Comparison of ENCODE assay signal across 20 mouse cellular contexts in genomic region chr3:66254504-66255105, GRCm38 (mm10). TPM values are rescaled to one million over a fixed set of nuclear protein-coding genes. Genes with fewer than 3 reads are reported as not detected.
DNase-seq lines count a peak whose midpoint lies in the region; ATAC-seq and TF ChIP-seq lines count a peak whose summit lies in the region.
"Had no signal": no experiment of that assay in that cellular context is flagged by ENCODE, and none has a peak within 500 bp of the region (broad histone marks: within the 10 kb centered on the region; RNA-seq: fewer than 3 reads in every experiment).

No protein-coding gene starts in this region.

- no peak for TF ChIP-seq CTCF in left cerebral cortex, adult 2 months (IDR thresholded peaks at IDR 0.05)
- no peak for TF ChIP-seq CTCF in brain, embryonic 14.5 days (IDR thresholded peaks at IDR 0.05; ENCODE audit: borderline replicate concordance, extremely low read depth, insufficient read depth, insufficient read length)

- intact Hi-C loops in left cerebral cortex, postnatal 25 days (cut with DNase I): no loop called here
- intact Hi-C loops in left cerebral cortex, adult 2 months (cut with DNase I): no loop called here

- peaks cover 6% of the 10 kb centered on the region; the same call in 1 of the 2 replicates for H3K4me1 ChIP-seq in forebrain, embryonic 15.5 days
- no peaks in the 10 kb centered on the region for H3K4me1 ChIP-seq in forebrain, embryonic 11.5 days (replicated peaks; ENCODE audit: control insufficient read depth, insufficient read depth, low read length)
- H3K4me1 ChIP-seq: embryonic facial prominence, embryonic 13.5 days; midbrain, embryonic 12.5 days had no signal

- H3K9ac ChIP-seq in forebrain, embryonic 15.5 days (replicated peaks): no peak overlapping the region
- no peak overlapping the region for H3K9ac ChIP-seq in forebrain, embryonic 11.5 days (ENCODE audit: low read length)
- H3K9ac ChIP-seq: embryonic facial prominence, embryonic 13.5 days; heart, embryonic 15.5 days; liver, postnatal 0 days; midbrain, embryonic 12.5 days had no signal

- ATAC-seq in forebrain, embryonic 15.5 days (replicated peaks): peak; percentile 35; the same call in 1 of the 2 replicates
- ATAC-seq in forebrain, embryonic 11.5 days (replicated peaks; ENCODE audit: low FRiP score): no peak
- no peak for ATAC-seq in granulocyte monocyte progenitor cell, adult 5-6 weeks (replicated peaks; ENCODE audit: poor library complexity, severe bottlenecking)
- ATAC-seq: liver, postnatal 0 days had no signal

- no peaks in the 10 kb centered on the region for H3K9me3 ChIP-seq in forebrain, embryonic 15.5 days
- no peaks in the 10 kb centered on the region for H3K9me3 ChIP-seq in forebrain, embryonic 11.5 days (ENCODE audit: control insufficient read depth, low read length)
- H3K9me3 ChIP-seq: embryonic facial prominence, embryonic 13.5 days; heart, embryonic 15.5 days; midbrain, embryonic 12.5 days had no signal

- TF ChIP-seq POLR2A in brain, embryonic 14.5 days (IDR thresholded peaks at IDR 0.05; ENCODE audit: borderline replicate concordance, extremely low read depth, insufficient read depth, insufficient read length, poor library complexity, severe bottlenecking): no peak

- no peaks in the 10 kb centered on the region for H3K36me3 ChIP-seq in forebrain, embryonic 15.5 days
- no peaks in the 10 kb centered on the region for H3K36me3 ChIP-seq in forebrain, embryonic 11.5 days (ENCODE audit: control insufficient read depth, insufficient read depth, low read length)
- H3K36me3 ChIP-seq: embryonic facial prominence, embryonic 13.5 days; heart, embryonic 15.5 days; midbrain, embryonic 12.5 days had no signal

- no peak for DNase-seq in forebrain, embryonic 11.5 days (ENCODE audit: low spot score)
- DNase-seq in left cerebral cortex, postnatal 25 days (ENCODE audit: low spot score in 2 of 2): peak; percentile 12 to 40
- DNase-seq in left cerebral cortex, adult 2 months (ENCODE audit: extremely low spot score in 1 of 2, low spot score in 2 of 2): no peak
- peak; percentile 71 for DNase-seq in brain, embryonic 14.5 days (ENCODE audit: low read depth)
- peak; percentile 54 to 79 for DNase-seq in cerebellum, postnatal 14 days
- no peak for DNase-seq in thymus, postnatal 0 days (ENCODE audit: low spot score)
- DNase-seq: kidney, adult 8-10 months; kidney, postnatal 36 days; liver, postnatal 0 days; lung, postnatal 4 days; retina, postnatal 1 day had no signal

- no peaks in the 10 kb centered on the region for H3K27me3 ChIP-seq in forebrain, embryonic 15.5 days
- H3K27me3 ChIP-seq in forebrain, embryonic 11.5 days (ENCODE audit: control insufficient read depth, insufficient read depth, low read length): no peaks in the 10 kb centered on the region
- H3K27me3 ChIP-seq: embryonic facial prominence, embryonic 13.5 days; heart, embryonic 15.5 days; midbrain, embryonic 12.5 days had no signal

- no peak overlapping the region for H3K4me3 ChIP-seq in forebrain, embryonic 15.5 days
- no peak overlapping the region for H3K4me3 ChIP-seq in forebrain, embryonic 11.5 days (ENCODE audit: low read depth, low read length)
- no peak overlapping the region for H3K4me3 ChIP-seq in left cerebral cortex, adult 2 months
- H3K4me3 ChIP-seq: embryonic facial prominence, embryonic 13.5 days; heart, embryonic 15.5 days; midbrain, embryonic 12.5 days; myocyte had no signal

- H3K27ac ChIP-seq in forebrain, embryonic 15.5 days (replicated peaks): no peak overlapping the region; the same call in 1 of the 2 replicates
- H3K27ac ChIP-seq in forebrain, embryonic 11.5 days (ENCODE audit: low read depth, low read length): no peak overlapping the region
- H3K27ac ChIP-seq in left cerebral cortex, adult 2 months: no peak overlapping the region
- H3K27ac ChIP-seq: embryonic facial prominence, embryonic 13.5 days; heart, embryonic 15.5 days; midbrain, embryonic 12.5 days had no signal

- 56% methylated on average over 9 of the region's 9 CpGs for WGBS in forebrain, embryonic 15.5 days
- 84% methylated on average over 9 of the region's 9 CpGs for WGBS in forebrain, embryonic 11.5 days

- no peak overlapping the region for H3K4me2 ChIP-seq in forebrain, embryonic 15.5 days (replicated peaks)
- H3K4me2 ChIP-seq in forebrain, embryonic 11.5 days (ENCODE audit: low read depth, low read length, severe bottlenecking): no peak overlapping the region
- H3K4me2 ChIP-seq: embryonic facial prominence, embryonic 13.5 days; heart, embryonic 15.5 days; midbrain, embryonic 12.5 days had no signal

RNA-seq across cellular contexts. Expression of gene Ptx3, which starts 34.9 kb away (rescaled TPM):
- polyA plus RNA-seq in forebrain, embryonic 15.5 days (2015; fragmentation: Nextera tagmentation; extraction: Ambion mirVana): 19.3 and 21.9 TPM in 2 replicates
- polyA plus RNA-seq in forebrain, embryonic 11.5 days (2014; fragmentation: Nextera tagmentation; extraction: Ambion mirVana): 40.7 and 50.6 TPM in 2 replicates
- total RNA-seq in left cerebral cortex, postnatal 25 days (2021): under 1 TPM; 0.34 to 0.55 TPM
- under 1 TPM; 0.41 to 0.47 TPM for total RNA-seq in left cerebral cortex, adult 2 months (2021)
- polyA plus RNA-seq in brain, embryonic 14.5 days (2012; rRNA removed): 13.4 and 19.2 TPM in 2 replicates
- total RNA-seq in granulocyte monocyte progenitor cell, adult 5-6 weeks (2014; fragmentation: Nextera tagmentation): not detected in 2 replicates
- 0.39 TPM in 1 of 2 replicates, not detected in the other for total RNA-seq in granulocyte monocyte progenitor cell, adult 5-6 weeks (2017)
- 0.16 and 0.23 TPM in 2 replicates for polyA plus RNA-seq in thymus, postnatal 0 days (2015; fragmentation: Nextera tagmentation; extraction: Ambion mirVana)
- total RNA-seq: common myeloid progenitor, adult 5-6 weeks; neutrophil, adult 5-6 weeks had no signal

RNA-seq across cellular contexts. Expression of gene Veph1, which starts 42.0 kb away (rescaled TPM):
- polyA plus RNA-seq in forebrain, embryonic 15.5 days (2015; fragmentation: Nextera tagmentation; extraction: Ambion mirVana): 10.2 and 11.7 TPM in 2 replicates
- 17.7 and 23.2 TPM in 2 replicates for polyA plus RNA-seq in forebrain, embryonic 11.5 days (2014; fragmentation: Nextera tagmentation; extraction: Ambion mirVana)
- under 1 TPM in 1 of 2 experiments, not detected in 1; 0.14 TPM for total RNA-seq in left cerebral cortex, postnatal 25 days (2021)
- not detected for total RNA-seq in left cerebral cortex, adult 2 months (2021)
- polyA plus RNA-seq in brain, embryonic 14.5 days (2012; rRNA removed): 2.1 and 3.3 TPM in 2 replicates
- not detected in 2 replicates for total RNA-seq in granulocyte monocyte progenitor cell, adult 5-6 weeks (2014; fragmentation: Nextera tagmentation)
- not detected in 2 replicates for total RNA-seq in granulocyte monocyte progenitor cell, adult 5-6 weeks (2017)
- 0.03 TPM in 1 of 2 replicates, not detected in the other for polyA plus RNA-seq in thymus, postnatal 0 days (2015; fragmentation: Nextera tagmentation; extraction: Ambion mirVana)
- total RNA-seq: common myeloid progenitor, adult 5-6 weeks; neutrophil, adult 5-6 weeks had no signal
- polyA plus RNA-seq: C2C12; liver, postnatal 0 days; myocyte had no signal

Comparison
In these comparisons a context has a peak if more than half of its experiments do, and no peak if none do; other contexts are left out.
1. DNase-seq: peak in left cerebral cortex, postnatal 25 days (2 of 2), brain, embryonic 14.5 days (single experiment) and cerebellum, postnatal 14 days (2 of 2); none in forebrain, embryonic 11.5 days (single experiment), left cerebral cortex, adult 2 months (0 of 2) and thymus, postnatal 0 days (single experiment).
2. RNA of gene Ptx3, which starts 34.9 kb away (polyA plus RNA-seq): 40.7 to 50.6 TPM in forebrain, embryonic 11.5 days, 19.3 to 21.9 TPM in forebrain, embryonic 15.5 days and 13.4 to 19.2 TPM in brain, embryonic 14.5 days; 0.16 to 0.23 TPM in thymus, postnatal 0 days; every median in the first group is over 10 times any median in the second.